Mouse (Mus musculus): ENCODE measurements around the gene Usp39. TPM values are rescaled to one million over a fixed set of nuclear protein-coding genes. Genes with fewer than 3 reads are reported as not detected.
A peak's percentile ranks its signal among the peaks of the same experiment; 100 is the strongest.

Usp39 gene
- polyA plus RNA-seq, 1 experiment from 2014 or later = 46.6 TPM

- H3K4me3 ChIP-seq (ENCODE audit: low read depth, low read length) = no peak overlapping the region
- DNase-seq (ENCODE audit: low spot score) = no peak
Measured at GRCm38 (mm10) chr6:72330133-72330532, 14.9 kb downstream of the Usp39 start.

GRCm38 (mm10) chr6:72329019-72329418 is 16.0 kb downstream of the Usp39 start:
- no peak overlapping the region for H3K4me2 ChIP-seq (ENCODE audit: low read depth, low read length)
- no peak for ATAC-seq (ENCODE audit: low read depth)
- no peaks in the 10 kb centered on the region for H3K27me3 ChIP-seq (replicated peaks; ENCODE audit: control insufficient read depth, insufficient read depth, low read length)
- H3K4me1 ChIP-seq (ENCODE audit: control insufficient read depth, insufficient read depth, low read length) = no peaks in the 10 kb centered on the region
- H3K36me3 ChIP-seq (ENCODE audit: control insufficient read depth, insufficient read depth, low read length) = peaks cover 91% of the 10 kb centered on the region
- H3K9ac ChIP-seq (ENCODE audit: low read depth, low read length) = no peak overlapping the region
- WGBS = 94% methylated on average over 5 of the region's 5 CpGs
- no peak overlapping the region for H3K4me3 ChIP-seq (ENCODE audit: low read depth, low read length)
- no peak overlapping the region for H3K27ac ChIP-seq (replicated peaks; ENCODE audit: low read depth, low read length)
- no peaks in the 10 kb centered on the region for H3K9me3 ChIP-seq (ENCODE audit: control insufficient read depth, low read length)
- DNase-seq (ENCODE audit: low spot score) = no peak

More at GRCm38 (mm10) chr6:72330133-72330532, 14.9 kb downstream of the Usp39 start:
- Histone ChIP-seq H3K36me3 (ENCODE audit: control insufficient read depth, insufficient read depth, low read length) (peaks cover 90% of the 10 kb centered on the region), H3K4me2 (ENCODE audit: low read depth, low read length) (no peak overlapping the region), H3K9me3 (ENCODE audit: control insufficient read depth, low read length) (no peaks in the 10 kb centered on the region), H3K27me3 (replicated peaks; ENCODE audit: control insufficient read depth, insufficient read depth, low read length) (no peaks in the 10 kb centered on the region), H3K9ac (ENCODE audit: low read depth, low read length) (no peak overlapping the region), H3K27ac (replicated peaks; ENCODE audit: low read depth, low read length) (no peak overlapping the region), H3K4me1 (ENCODE audit: control insufficient read depth, insufficient read depth, low read length) (no peaks in the 10 kb centered on the region)
- 87% methylated on average over 4 of the region's 4 CpGs for WGBS
- ATAC-seq (ENCODE audit: low read depth) = no peak

- no peak overlapping the region for H3K4me2 ChIP-seq (ENCODE audit: low read depth, low read length)
- 65% methylated on average over 6 of the region's 6 CpGs for WGBS
- H3K4me3 ChIP-seq (ENCODE audit: low read depth, low read length) = no peak overlapping the region
- no peak overlapping the region for H3K27ac ChIP-seq (replicated peaks; ENCODE audit: low read depth, low read length)
- H3K9me3 ChIP-seq (ENCODE audit: control insufficient read depth, low read length) = no peaks in the 10 kb centered on the region
- peaks cover 94% of the 10 kb centered on the region for H3K36me3 ChIP-seq (ENCODE audit: control insufficient read depth, insufficient read depth, low read length)
- no peaks in the 10 kb centered on the region for H3K4me1 ChIP-seq (ENCODE audit: control insufficient read depth, insufficient read depth, low read length)
- DNase-seq (ENCODE audit: low spot score) = peak; percentile 28
- H3K27me3 ChIP-seq (replicated peaks; ENCODE audit: control insufficient read depth, insufficient read depth, low read length) = no peaks in the 10 kb centered on the region
- no peak for ATAC-seq (ENCODE audit: low read depth)
- H3K9ac ChIP-seq (ENCODE audit: low read depth, low read length) = no peak overlapping the region
Measured at GRCm38 (mm10) chr6:72326274-72326673, 18.7 kb downstream of the Usp39 start.

GRCm38 (mm10) chr6:72323786-72324508 is 21.0 kb downstream of the Usp39 start:
- H3K4me1 ChIP-seq (ENCODE audit: control insufficient read depth, insufficient read depth, low read length) = no peaks in the 10 kb centered on the region
- H3K9me3 ChIP-seq (ENCODE audit: control insufficient read depth, low read length) = no peaks in the 10 kb centered on the region
- DNase-seq (ENCODE audit: low spot score) (no peak), ATAC-seq (ENCODE audit: low read depth) (no peak)
- no peak overlapping the region for H3K4me2 ChIP-seq (ENCODE audit: low read depth, low read length)
- no peak overlapping the region for H3K4me3 ChIP-seq (ENCODE audit: low read depth, low read length)
- H3K27me3 ChIP-seq (replicated peaks; ENCODE audit: control insufficient read depth, insufficient read depth, low read length) = no peaks in the 10 kb centered on the region
- H3K36me3 ChIP-seq (ENCODE audit: control insufficient read depth, insufficient read depth, low read length) = peaks cover 94% of the 10 kb centered on the region
- H3K27ac ChIP-seq (replicated peaks; ENCODE audit: low read depth, low read length) = no peak overlapping the region
- 91% methylated on average over 6 of the region's 6 CpGs for WGBS
- no peak overlapping the region for H3K9ac ChIP-seq (ENCODE audit: low read depth, low read length)

GRCm38 (mm10) chr6:72322936-72323335 is 22.0 kb downstream of the Usp39 start:
- no peak overlapping the region for H3K9ac ChIP-seq (ENCODE audit: low read depth, low read length)
- H3K4me3 ChIP-seq (ENCODE audit: low read depth, low read length) = no peak overlapping the region
- no peak overlapping the region for H3K4me2 ChIP-seq (ENCODE audit: low read depth, low read length)
- DNase-seq (ENCODE audit: low spot score) (no peak), ATAC-seq (ENCODE audit: low read depth) (no peak)
- H3K27ac ChIP-seq (replicated peaks; ENCODE audit: low read depth, low read length) = no peak overlapping the region
- H3K4me1 ChIP-seq (ENCODE audit: control insufficient read depth, insufficient read depth, low read length) = no peaks in the 10 kb centered on the region
- 91% methylated on average over 3 of the region's 3 CpGs for WGBS
- H3K9me3 ChIP-seq (ENCODE audit: control insufficient read depth, low read length) = no peaks in the 10 kb centered on the region
- H3K27me3 ChIP-seq (replicated peaks; ENCODE audit: control insufficient read depth, insufficient read depth, low read length) = no peaks in the 10 kb centered on the region
- peaks cover 94% of the 10 kb centered on the region for H3K36me3 ChIP-seq (ENCODE audit: control insufficient read depth, insufficient read depth, low read length)

GRCm38 (mm10) chr6:72319019-72319418 is 26.0 kb downstream of the Usp39 start:
- Histone ChIP-seq H3K27ac (replicated peaks; ENCODE audit: low read depth, low read length) (no peak overlapping the region), H3K27me3 (replicated peaks; ENCODE audit: control insufficient read depth, insufficient read depth, low read length) (no peaks in the 10 kb centered on the region), H3K36me3 (ENCODE audit: control insufficient read depth, insufficient read depth, low read length) (peaks cover 76% of the 10 kb centered on the region), H3K4me2 (ENCODE audit: low read depth, low read length) (no peak overlapping the region), H3K4me1 (ENCODE audit: control insufficient read depth, insufficient read depth, low read length) (no peaks in the 10 kb centered on the region), H3K4me3 (ENCODE audit: low read depth, low read length) (no peak overlapping the region), H3K9me3 (ENCODE audit: control insufficient read depth, low read length) (no peaks in the 10 kb centered on the region), H3K9ac (ENCODE audit: low read depth, low read length) (no peak overlapping the region)
- ATAC-seq (ENCODE audit: low read depth) (no peak), DNase-seq (ENCODE audit: low spot score) (peak; percentile 39)
- 79% methylated on average over 11 of the region's 11 CpGs for WGBS

GRCm38 (mm10) chr6:72318440-72318839 is 26.5 kb downstream of the Usp39 start:
- Histone ChIP-seq H3K9ac (ENCODE audit: low read depth, low read length) (no peak overlapping the region), H3K27ac (replicated peaks; ENCODE audit: low read depth, low read length) (no peak overlapping the region), H3K9me3 (ENCODE audit: control insufficient read depth, low read length) (no peaks in the 10 kb centered on the region), H3K27me3 (replicated peaks; ENCODE audit: control insufficient read depth, insufficient read depth, low read length) (no peaks in the 10 kb centered on the region), H3K4me2 (ENCODE audit: low read depth, low read length) (no peak overlapping the region), H3K4me1 (ENCODE audit: control insufficient read depth, insufficient read depth, low read length) (no peaks in the 10 kb centered on the region), H3K4me3 (ENCODE audit: low read depth, low read length) (no peak overlapping the region), H3K36me3 (ENCODE audit: control insufficient read depth, insufficient read depth, low read length) (peaks cover 73% of the 10 kb centered on the region)
- 95% methylated on average over 4 of the region's 5 CpGs for WGBS
- ATAC-seq (ENCODE audit: low read depth) (no peak), DNase-seq (ENCODE audit: low spot score) (no peak)

GRCm38 (mm10) chr6:72316044-72316443 is 28.9 kb downstream of the Usp39 start:
- H3K9ac ChIP-seq (ENCODE audit: low read depth, low read length) = no peak overlapping the region
- no peak overlapping the region for H3K4me3 ChIP-seq (ENCODE audit: low read depth, low read length)
- DNase-seq (ENCODE audit: low spot score) (peak; percentile 39), ATAC-seq (ENCODE audit: low read depth) (no peak)
- H3K27me3 ChIP-seq (replicated peaks; ENCODE audit: control insufficient read depth, insufficient read depth, low read length) = no peaks in the 10 kb centered on the region
- no peaks in the 10 kb centered on the region for H3K4me1 ChIP-seq (ENCODE audit: control insufficient read depth, insufficient read depth, low read length)
- WGBS = 63% methylated on average over 1 of the region's 1 CpGs
- H3K4me2 ChIP-seq (ENCODE audit: low read depth, low read length) = no peak overlapping the region
- H3K27ac ChIP-seq (replicated peaks; ENCODE audit: low read depth, low read length) = no peak overlapping the region
- H3K36me3 ChIP-seq (ENCODE audit: control insufficient read depth, insufficient read depth, low read length) = peaks cover 61% of the 10 kb centered on the region
- H3K9me3 ChIP-seq (ENCODE audit: control insufficient read depth, low read length) = no peaks in the 10 kb centered on the region

- Histone ChIP-seq H3K9me3 (ENCODE audit: control insufficient read depth, low read length) (no peaks in the 10 kb centered on the region), H3K4me1 (ENCODE audit: control insufficient read depth, insufficient read depth, low read length) (no peaks in the 10 kb centered on the region), H3K27me3 (replicated peaks; ENCODE audit: control insufficient read depth, insufficient read depth, low read length) (no peaks in the 10 kb centered on the region), H3K36me3 (ENCODE audit: control insufficient read depth, insufficient read depth, low read length) (peaks cover 54% of the 10 kb centered on the region), H3K4me3 (ENCODE audit: low read depth, low read length) (no peak overlapping the region), H3K4me2 (ENCODE audit: low read depth, low read length) (no peak overlapping the region), H3K9ac (ENCODE audit: low read depth, low read length) (no peak overlapping the region), H3K27ac (replicated peaks; ENCODE audit: low read depth, low read length) (no peak overlapping the region)
- WGBS = 75% methylated on average over 2 of the region's 2 CpGs
- DNase-seq (ENCODE audit: low spot score) (no peak), ATAC-seq (ENCODE audit: low read depth) (no peak)
Measured at GRCm38 (mm10) chr6:72315384-72315783, 29.6 kb downstream of the Usp39 start.
